Mouse (Mus musculus) myocyte (in vitro differentiated cells): ENCODE results near the gene Poc5.

Experiments used
- CEBPB ChIP-seq: IDR thresholded peaks from 2 replicates; pipeline ENCODE4 v1.6.1; 2011; ENCODE audit warnings: mild to moderate bottlenecking, moderate library complexity; ENCODE audit not compliant: poor library complexity, insufficient read depth, severe bottlenecking
- POLR2A ChIP-seq: IDR thresholded peaks from one replicate; pipeline ENCODE4 v1.6.1; 2011; ENCODE audit warnings: low read depth, mild to moderate bottlenecking, control low read depth, moderate library complexity; ENCODE audit not compliant: insufficient read length
- TCF3 ChIP-seq: IDR thresholded peaks from one replicate; pipeline ENCODE4 v1.6.1; 2011; ENCODE audit warnings: low read depth, control low read depth; ENCODE audit not compliant: insufficient read length

GRCm38 (mm10) chr13:96458606-96459005 is 70.5 kb downstream of the Poc5 start:
- TF ChIP-seq POLR2A (no peak), TCF3 (no peak), CEBPB (no peak)
